Mouse (Mus musculus): ENCODE results near the gene Cd47.

DNA sequence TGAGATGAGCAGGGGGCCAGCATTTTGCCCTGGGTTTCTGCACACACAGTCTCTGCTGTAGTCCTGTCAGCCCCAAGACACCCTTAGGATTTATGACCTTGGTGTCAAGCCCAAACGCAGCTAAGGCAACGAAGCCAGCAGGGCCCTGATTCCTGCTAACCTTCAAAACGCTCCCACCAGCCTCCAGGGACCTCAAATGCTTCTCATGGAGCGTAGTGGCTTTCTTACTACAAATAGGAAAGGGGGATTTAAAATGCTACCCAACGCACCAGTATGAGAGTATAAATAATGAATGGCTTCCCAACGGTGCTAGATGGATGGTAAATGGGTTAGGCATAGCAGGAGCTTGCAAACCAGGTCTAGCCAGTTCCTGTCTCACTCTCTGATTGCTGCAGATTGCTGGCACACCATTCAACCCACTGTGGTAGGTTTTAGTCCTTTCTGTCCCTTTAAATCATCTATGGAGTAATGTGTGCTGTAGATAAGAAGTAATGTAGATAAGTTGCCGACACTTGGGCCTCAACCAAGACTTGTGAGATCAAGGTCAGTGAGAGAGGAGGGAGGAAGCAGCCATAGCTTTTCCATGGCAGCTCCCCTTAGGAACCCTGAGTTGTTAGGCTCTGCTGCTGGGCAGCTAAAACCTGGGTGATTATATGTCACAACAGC, 164.1 kb downstream of the Cd47 start:
- TF ChIP-seq CTCF (IDR thresholded peaks at IDR 0.05) (no peak), POLR2A (IDR thresholded peaks at IDR 0.05; ENCODE audit: insufficient read depth, low read depth, low read length) (no peak), EP300 (IDR thresholded peaks at IDR 0.05; ENCODE audit: insufficient read depth, low read depth, low read length) (no peak)
